Mouse (Mus musculus) MEL-GATA-1-ER (cell line): ENCODE measurements around the gene Trpm7.
"Not testable (repeated sequence)": the region's sequence is repeated elsewhere in the genome, so short reads cannot be mapped to it uniquely, and the experiment has no call there.

ENCODE experiments used
- DNase-seq: peaks from one replicate; pipeline ENCODE4 v3.0.0-alpha.2; 2012; ENCODE audit warnings: low read depth; ENCODE audit errors: extremely low read depth

The Trpm7 gene

GRCm38 (mm10) chr2:126875871-126876796, at the start of gene Trpm7:
Gene Trpm7, minus strand, starts transcription at chr2:126876230.
- DNase-seq, result peak; percentile 87

- no peak for DNase-seq
These were observed 44.5 kb upstream of the Trpm7 start for GRCm38 (mm10) chr2:126920358-126921060.

GRCm38 (mm10) chr2:126916236-126916635, 40.2 kb upstream of the Trpm7 start:
- no peak for DNase-seq

GRCm38 (mm10) chr2:126914096-126914495, 38.1 kb upstream of the Trpm7 start:
- DNase-seq, result no peak

- no peak for DNase-seq
These were observed 28.1 kb upstream of the Trpm7 start for GRCm38 (mm10) chr2:126904162-126904561.

- DNase-seq, result no peak
These were observed 21.5 kb upstream of the Trpm7 start for GRCm38 (mm10) chr2:126897511-126897910.

- DNase-seq, result no peak
These were observed 20.9 kb upstream of the Trpm7 start for GRCm38 (mm10) chr2:126896941-126897340.

- DNase-seq, result no peak
These were observed 18.2 kb upstream of the Trpm7 start for GRCm38 (mm10) chr2:126894245-126894644.

GRCm38 (mm10) chr2:126892316-126892715, 16.3 kb upstream of the Trpm7 start:
- DNase-seq, result no peak

- DNase-seq, result no peak
These were observed 15.7 kb upstream of the Trpm7 start for GRCm38 (mm10) chr2:126891743-126892142.

GRCm38 (mm10) chr2:126887141-126887540, 11.1 kb upstream of the Trpm7 start:
- no peak for DNase-seq

GRCm38 (mm10) chr2:126885871-126886270, 9.8 kb upstream of the Trpm7 start:
- no peak for DNase-seq

GRCm38 (mm10) chr2:126882711-126883110, 6.7 kb upstream of the Trpm7 start:
- not testable (repeated sequence) for DNase-seq

- DNase-seq, result no peak
These were observed 2.0 kb upstream of the Trpm7 start for GRCm38 (mm10) chr2:126877991-126878390.

GRCm38 (mm10) chr2:126875516-126875835, 554 bp downstream of the Trpm7 start:
- peak; percentile 53 for DNase-seq

- peak; percentile 32 for DNase-seq
These were observed 1.1 kb downstream of the Trpm7 start for GRCm38 (mm10) chr2:126874809-126875515.

GRCm38 (mm10) chr2:126866301-126866700, 9.7 kb downstream of the Trpm7 start:
- no peak for DNase-seq

- DNase-seq, result no peak
These were observed 10.4 kb downstream of the Trpm7 start for GRCm38 (mm10) chr2:126865501-126866199.

GRCm38 (mm10) chr2:126865026-126865425, 11.0 kb downstream of the Trpm7 start:
- DNase-seq, result no peak

- no peak for DNase-seq
These were observed 31.3 kb downstream of the Trpm7 start for GRCm38 (mm10) chr2:126844751-126845150.

- no peak for DNase-seq
These were observed 37.2 kb downstream of the Trpm7 start for GRCm38 (mm10) chr2:126838848-126839247.
